Mouse (Mus musculus): Measurements from ENCODE around the gene Olfr147.

- TF ChIP-seq POLR2A (IDR thresholded peaks at IDR 0.05; ENCODE audit: insufficient read length, low read depth), result no peak
- TF ChIP-seq CEBPB (IDR thresholded peaks at IDR 0.05; ENCODE audit: insufficient read depth, poor library complexity, severe bottlenecking), result no peak
- TF ChIP-seq USF1 (IDR thresholded peaks at IDR 0.05; ENCODE audit: low read depth), result no peak
- TF ChIP-seq E2F4 (IDR thresholded peaks at IDR 0.05; ENCODE audit: insufficient read depth), result no peak
- no peak for TF ChIP-seq TCF12 (IDR thresholded peaks at IDR 0.05; ENCODE audit: insufficient read depth, poor library complexity, severe bottlenecking)
These were observed 25.5 kb downstream of the Olfr147 start for GRCm38 (mm10) chr9:38427026-38427425.

Data from myocyte (in vitro differentiated cells).